Mouse (Mus musculus) E14TG2a.4 (cell line): Measurements from ENCODE around the gene Farp2.
"Not testable (repeated sequence)": the region's sequence is repeated elsewhere in the genome, so short reads cannot be mapped to it uniquely, and the experiment has no call there.

Experiments
- H3K27me3 ChIP-seq: 2 replicates; pipeline ENCODE4 v1.6.1; 2014; ENCODE audit warnings: low read length, control low read depth; ENCODE audit not compliant: insufficient read depth
- H3K36me3 ChIP-seq: 2 replicates; pipeline ENCODE4 v1.6.1; 2014; ENCODE audit warnings: low read length, control low read depth; ENCODE audit not compliant: insufficient read depth
- H3K4me1 ChIP-seq: replicated peaks from 2 replicates; pipeline ENCODE4 v1.6.1; 2014; ENCODE audit warnings: low read depth, low read length, control low read depth
- H3K4me3 ChIP-seq: replicated peaks from 2 replicates; pipeline ENCODE4 v1.5.1; 2014; ENCODE audit warnings: mild to moderate bottlenecking, low read length
- H3K9me3 ChIP-seq: 2 replicates; pipeline ENCODE4 v1.6.1; 2014; ENCODE audit warnings: low read length, control low read depth
- CTCF ChIP-seq: conservative IDR thresholded peaks from 2 replicates; pipeline ENCODE4 v1.5.1; 2014; ENCODE audit warnings: low read length
- NANOG ChIP-seq: IDR thresholded peaks from 2 replicates; pipeline ENCODE4 v1.6.1; 2014; ENCODE audit warnings: borderline replicate concordance, low read length, mixed read lengths
- POU5F1 ChIP-seq: IDR thresholded peaks from 2 replicates; pipeline ENCODE4 v1.6.1; 2014; ENCODE audit warnings: low read length, borderline replicate concordance

The Farp2 gene

DNA sequence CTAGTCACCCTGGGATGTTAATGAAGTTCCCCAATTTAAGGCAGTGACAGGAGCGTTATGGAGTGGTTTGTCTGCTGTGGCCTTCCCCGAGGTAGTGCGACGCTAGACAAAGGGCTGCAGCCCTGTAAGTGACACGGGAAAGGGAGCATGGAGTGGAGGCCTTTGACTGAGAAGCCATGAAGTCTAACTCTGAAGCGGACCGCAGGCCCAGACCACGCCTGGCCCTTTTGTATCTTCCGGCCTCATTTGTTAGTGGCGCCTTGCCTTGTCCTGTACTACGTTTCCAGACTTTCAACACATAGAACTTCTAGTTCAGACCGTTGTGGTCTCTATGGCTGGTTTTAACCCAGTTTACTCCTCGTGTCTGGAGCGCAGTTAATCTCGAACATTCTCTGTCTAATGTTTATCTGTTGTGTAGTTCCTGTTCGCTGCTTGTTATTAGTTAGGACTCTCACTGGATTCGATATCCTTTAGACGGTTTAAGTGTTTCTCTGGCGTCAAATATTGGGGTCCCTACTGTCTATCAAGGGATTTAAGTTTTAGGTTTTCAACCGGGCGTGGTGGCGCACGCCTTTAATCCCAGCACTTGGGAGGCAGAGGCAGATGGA, 32.3 kb upstream of the Farp2 start:
- Histone ChIP-seq H3K9me3 (no peaks in the 10 kb centered on the region), H3K36me3 (peaks cover 7% of the 10 kb centered on the region; the same call in 1 of the 2 replicates), H3K4me1 (peaks cover 47% of the 10 kb centered on the region), H3K27me3 (no peaks in the 10 kb centered on the region), H3K4me3 (peak overlapping the region; percentile 96)
- TF ChIP-seq POU5F1 (no peak), CTCF (no peak), NANOG (no peak)

DNA sequence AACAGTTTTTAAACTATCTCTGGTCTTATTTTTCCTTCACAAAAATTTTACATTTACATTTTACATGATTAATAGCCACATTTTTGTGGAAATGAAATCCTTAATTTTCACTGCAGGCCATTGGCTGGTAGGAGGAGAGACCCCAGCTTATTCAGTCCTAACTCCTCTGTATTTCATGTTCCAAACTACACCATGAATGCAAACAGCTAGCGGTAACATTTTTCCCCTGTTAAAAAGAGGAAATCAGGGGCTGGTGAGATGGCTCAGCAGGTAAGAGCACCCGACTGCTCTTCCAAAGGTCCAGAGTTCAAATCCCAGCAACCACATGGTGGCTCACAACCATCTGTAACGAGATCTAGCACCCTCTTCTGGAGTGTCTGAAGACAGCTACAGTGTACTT, 25.6 kb upstream of the Farp2 start:
- not testable (repeated sequence) for H3K9me3 ChIP-seq, H3K4me3 ChIP-seq, H3K27me3 ChIP-seq
- Histone ChIP-seq H3K36me3 (peaks cover 28% of the 10 kb centered on the region), H3K4me1 (peaks cover 54% of the 10 kb centered on the region)

DNA sequence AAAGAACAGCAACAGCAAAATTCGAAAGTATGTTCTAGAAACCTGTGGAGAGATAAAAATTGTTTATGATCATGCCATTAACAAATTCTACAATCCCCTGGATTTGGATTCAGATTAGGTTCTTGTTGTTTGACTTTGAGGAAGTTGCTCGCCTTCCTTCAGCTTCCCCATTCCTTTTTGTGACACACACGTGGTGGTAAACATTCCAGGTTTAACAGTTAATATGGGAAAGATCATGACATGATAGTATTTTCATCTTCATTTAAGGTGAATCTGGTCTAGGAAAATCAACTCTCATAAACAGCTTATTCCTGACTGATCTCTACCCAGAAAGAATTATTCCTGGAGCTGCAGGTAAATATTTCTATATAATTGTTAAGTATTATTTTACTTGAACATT, 16.6 kb upstream of the Farp2 start:
- Histone ChIP-seq H3K27me3 (no peaks in the 10 kb centered on the region), H3K4me3 (no peak overlapping the region), H3K36me3 (peaks cover 90% of the 10 kb centered on the region), H3K9me3 (no peaks in the 10 kb centered on the region), H3K4me1 (no peaks in the 10 kb centered on the region)
- no peak for TF ChIP-seq CTCF
- no peak for TF ChIP-seq POU5F1
- TF ChIP-seq NANOG, result no peak

DNA sequence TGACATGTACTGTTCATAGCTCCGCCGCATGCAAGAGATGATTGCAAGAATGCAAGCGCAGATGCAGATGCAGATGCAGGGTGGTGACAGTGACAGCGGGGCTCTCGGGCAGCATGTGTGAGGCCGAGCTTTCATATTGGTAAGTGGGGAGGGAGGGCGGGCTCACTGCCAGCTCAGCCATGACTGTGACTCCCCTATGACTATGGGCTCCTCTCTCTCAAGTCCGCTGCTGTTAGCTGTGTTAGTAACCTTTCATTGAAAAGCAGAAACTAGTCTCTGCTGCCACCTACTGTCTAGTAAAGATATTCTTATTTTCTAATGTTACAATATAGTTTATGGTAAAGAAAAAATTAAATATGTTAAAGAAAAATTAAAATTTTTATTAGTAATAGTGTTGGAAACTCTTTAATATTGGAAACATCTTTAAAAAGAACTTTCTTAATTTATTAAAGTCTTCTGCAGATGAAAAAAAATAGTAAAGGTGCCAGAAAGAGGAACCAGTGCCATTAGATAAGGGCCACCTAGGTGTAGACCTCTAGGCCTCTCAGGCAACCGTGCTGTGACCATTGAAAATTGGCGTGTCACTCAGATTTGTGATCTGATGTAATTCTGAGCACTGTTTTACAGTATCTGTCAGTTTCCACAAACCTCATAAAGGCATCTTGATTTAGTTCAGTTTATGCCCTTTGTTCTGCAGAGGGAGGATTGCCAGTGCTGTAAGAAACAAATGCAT, 4.8 kb upstream of the Farp2 start:
- peaks cover 10% of the 10 kb centered on the region for H3K4me1 ChIP-seq
- H3K36me3 ChIP-seq, result peaks cover 75% of the 10 kb centered on the region
- no peak for TF ChIP-seq NANOG
- TF ChIP-seq CTCF, result peak; percentile 19
- H3K9me3 ChIP-seq, result no peaks in the 10 kb centered on the region
- no peak overlapping the region for H3K4me3 ChIP-seq
- H3K27me3 ChIP-seq, result peaks cover under 1% of the 10 kb centered on the region

- H3K9me3 ChIP-seq, H3K4me3 ChIP-seq: not testable (repeated sequence)
- peaks cover 61% of the 10 kb centered on the region for H3K36me3 ChIP-seq
- H3K27me3 ChIP-seq, result peaks cover 15% of the 10 kb centered on the region
- peaks cover 19% of the 10 kb centered on the region for H3K4me1 ChIP-seq
Observed at GRCm38 (mm10) chr1:93508576-93508975, 3.3 kb upstream of the Farp2 start.

DNA sequence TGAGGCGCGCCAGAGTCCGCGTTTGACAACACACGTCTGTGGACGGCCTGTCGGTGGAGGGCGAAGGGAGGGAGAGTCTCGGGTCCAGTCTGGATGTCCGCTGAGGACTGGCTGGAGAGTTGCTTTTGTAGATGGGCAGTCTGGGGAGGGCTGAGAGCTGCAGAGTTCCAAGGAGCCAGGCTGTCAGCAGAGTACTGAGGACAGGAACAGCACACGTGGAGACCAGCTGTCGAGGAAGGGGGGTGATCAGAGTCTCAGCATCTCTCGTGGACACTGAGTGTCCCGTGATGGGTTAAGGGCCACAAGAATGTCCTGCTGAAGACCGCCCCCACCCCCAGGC, 442 bp downstream of the Farp2 start:
- Histone ChIP-seq H3K9me3 (no peaks in the 10 kb centered on the region), H3K4me3 (peak overlapping the region; percentile 87), H3K36me3 (peaks cover 31% of the 10 kb centered on the region), H3K4me1 (peaks cover 20% of the 10 kb centered on the region), H3K27me3 (peaks cover 20% of the 10 kb centered on the region)
- TF ChIP-seq NANOG, result no peak
- TF ChIP-seq POU5F1, result no peak
- no peak for TF ChIP-seq CTCF

DNA sequence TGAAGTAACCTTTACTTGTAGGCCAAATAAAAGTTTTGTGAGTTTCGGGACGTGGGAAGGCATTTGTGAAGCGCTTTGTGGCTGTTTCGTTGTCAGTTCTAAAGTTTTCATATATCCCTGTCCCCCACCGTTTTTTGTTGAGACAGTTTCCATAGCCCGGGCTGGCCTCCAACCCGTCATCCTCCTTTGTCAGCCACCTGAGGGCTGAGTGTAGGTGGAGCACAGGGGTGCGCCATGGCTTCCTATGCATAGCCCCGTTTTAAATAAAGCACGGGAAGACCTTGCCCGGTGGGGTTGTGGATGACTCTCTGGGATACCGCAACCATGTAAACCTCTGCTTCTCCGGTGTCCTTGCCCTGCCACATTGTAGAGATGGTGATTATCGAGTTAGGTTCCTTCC, 1.3 kb downstream of the Farp2 start:
- H3K4me3 ChIP-seq, result peak overlapping the region; percentile 27
- H3K27me3 ChIP-seq, result peaks cover 20% of the 10 kb centered on the region
- H3K4me1 ChIP-seq, result peaks cover 20% of the 10 kb centered on the region
- H3K9me3 ChIP-seq, result no peaks in the 10 kb centered on the region
- H3K36me3 ChIP-seq, result peaks cover 22% of the 10 kb centered on the region
- TF ChIP-seq POU5F1, result no peak
- no peak for TF ChIP-seq NANOG
- no peak for TF ChIP-seq CTCF

GRCm38 (mm10) chr1:93521491-93521890, 9.6 kb downstream of the Farp2 start:
- Histone ChIP-seq H3K4me1 (no peaks in the 10 kb centered on the region), H3K9me3 (no peaks in the 10 kb centered on the region), H3K27me3 (no peaks in the 10 kb centered on the region), H3K36me3 (no peaks in the 10 kb centered on the region), H3K4me3 (no peak overlapping the region)
- no peak for TF ChIP-seq NANOG
- TF ChIP-seq POU5F1, result no peak
- no peak for TF ChIP-seq CTCF

DNA sequence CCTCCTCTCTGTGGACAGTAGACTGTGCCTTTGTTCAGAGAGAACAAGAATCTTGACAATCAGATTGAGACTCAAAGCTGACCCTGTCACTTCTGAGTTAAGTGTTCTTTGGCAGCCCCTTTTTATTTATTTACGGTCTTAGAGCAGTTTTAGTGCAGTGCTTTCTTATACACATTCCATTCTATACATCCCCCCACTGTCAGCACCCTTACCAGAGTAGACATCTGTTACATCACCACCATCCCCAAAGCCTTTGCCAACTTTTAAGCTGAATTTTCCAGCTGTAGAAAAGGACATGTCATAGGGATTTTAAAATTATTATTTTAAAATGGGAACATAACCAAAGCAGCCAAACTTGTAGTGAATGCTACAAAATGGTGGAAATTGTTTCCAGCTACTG, 10.4 kb downstream of the Farp2 start:
- Histone ChIP-seq H3K4me3 (no peak overlapping the region), H3K9me3 (no peaks in the 10 kb centered on the region), H3K27me3 (no peaks in the 10 kb centered on the region), H3K36me3 (no peaks in the 10 kb centered on the region), H3K4me1 (no peaks in the 10 kb centered on the region)
- TF ChIP-seq POU5F1 (no peak), NANOG (no peak), CTCF (no peak)
